Mouse (Mus musculus) ES-E14 (cell line): ENCODE measurements around the gene Gpr89.

Source experiments
- HCFC1 ChIP-seq: IDR thresholded peaks from 2 replicates; pipeline ENCODE4 v1.6.1; 2012; ENCODE audit warnings: low read length, inconsistent platforms, borderline replicate concordance; ENCODE audit not compliant: insufficient read depth
- MAFK ChIP-seq: IDR thresholded peaks from 2 replicates; pipeline ENCODE4 v1.6.1; 2014; ENCODE audit warnings: mild to moderate bottlenecking, low read depth, low read length, inconsistent platforms; ENCODE audit not compliant: insufficient read depth
- ZC3H11A ChIP-seq: IDR thresholded peaks from 2 replicates; pipeline ENCODE4 v1.6.1; 2012; ENCODE audit warnings: low read depth, mild to moderate bottlenecking, inconsistent platforms, low read length, borderline replicate concordance
- ZNF384 ChIP-seq: IDR thresholded peaks from 2 replicates; pipeline ENCODE4 v1.6.1; 2012; ENCODE audit warnings: low read depth, low read length, inconsistent platforms

- TF ChIP-seq ZC3H11A: no peak
- TF ChIP-seq HCFC1: no peak
- TF ChIP-seq MAFK: no peak
- no peak for TF ChIP-seq ZNF384
These were observed 76.8 kb downstream of the Gpr89 start for GRCm38 (mm10) chr3:96828308-96828864.
